8 mouse cellular contexts compared by ENCODE assay signal in the genomic region with DNA sequence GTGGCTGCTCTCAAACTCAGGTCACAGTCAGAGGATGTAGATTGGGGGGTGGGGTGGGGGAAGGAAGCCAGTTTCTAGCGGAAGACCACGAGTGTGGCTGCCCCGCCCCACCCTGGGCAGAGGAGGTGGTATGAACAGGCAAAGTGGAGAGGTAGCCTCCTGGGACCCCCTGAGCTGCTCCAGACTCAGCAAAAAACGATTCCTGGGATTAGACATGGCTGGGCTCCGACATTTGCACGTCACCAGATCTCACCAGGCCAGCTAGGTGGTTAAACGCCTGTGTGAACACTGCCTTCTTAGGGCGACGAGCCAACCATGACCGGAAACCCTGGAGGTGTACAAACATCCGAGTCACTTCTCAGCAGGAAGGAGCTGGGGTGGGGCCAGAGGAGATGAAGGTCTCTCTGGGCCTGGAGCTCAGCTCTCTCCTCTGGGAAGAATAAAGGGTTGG. TPM values are rescaled to one million over a fixed set of nuclear protein-coding genes. Genes with fewer than 3 reads are reported as not detected.
A peak's percentile ranks its signal among the peaks of the same experiment; 100 is the strongest.
DNase-seq lines count a peak whose midpoint lies in the region; ATAC-seq lines count a peak whose summit lies in the region.

No protein-coding gene starts in this region.

- H3K27ac ChIP-seq in brown adipose tissue, adult 24 weeks (replicated peaks; ENCODE audit: low read depth, low read length): peak overlapping the region; percentile 98
- peak overlapping the region; percentile 67 for H3K27ac ChIP-seq in liver, embryonic 12.5 days

- WGBS in liver, embryonic 12.5 days (ENCODE audit: insufficient replicate concordance): 30% methylated on average over 11 of the region's 11 CpGs

- DNase-seq in gastrocnemius, postnatal 25 days: peak; percentile 51
- DNase-seq in gastrocnemius, adult 8-10 months (ENCODE audit: low spot score in 2 of 2): no peak
- peak; percentile 40 to 55 for DNase-seq in spleen, postnatal 14 days (ENCODE audit: low spot score in 2 of 2)
- no peak for DNase-seq in testis, postnatal 14 days (ENCODE audit: low spot score)
- DNase-seq in layer of hippocampus, adult 9-11 months: no peak

- ATAC-seq in hematopoietic stem cell, adult 5-6 weeks (replicated peaks in 1 of 2; ENCODE audit: insufficient read depth in 1 of 2, low FRiP score in 2 of 2, low TSS enrichment in 1 of 2, low read depth in 1 of 2, poor library complexity in 2 of 2, severe bottlenecking in 2 of 2): peak; percentile 80 to 83
- peak; percentile 34; the same call in 1 of the 2 replicates for ATAC-seq in liver, embryonic 12.5 days

- H3K4me2 ChIP-seq in liver, embryonic 12.5 days: peak overlapping the region; percentile 13

- H3K4me3 ChIP-seq in brown adipose tissue, adult 24 weeks (ENCODE audit: insufficient read depth, low read depth, low read length): no peak overlapping the region
- no peak overlapping the region for H3K4me3 ChIP-seq in liver, embryonic 12.5 days

- peaks cover 34% of the 10 kb centered on the region for H3K4me1 ChIP-seq in brown adipose tissue, adult 24 weeks (ENCODE audit: control insufficient read depth, insufficient read depth, insufficient read length, low read length)
- peaks cover 58% of the 10 kb centered on the region for H3K4me1 ChIP-seq in liver, embryonic 12.5 days

- H3K36me3 ChIP-seq in liver, embryonic 12.5 days: peaks cover 26% of the 10 kb centered on the region

- H3K9ac ChIP-seq in liver, embryonic 12.5 days: 0 out of 2 replicates have a peak overlapping the region, but pooled peaks have one; percentile 32

- no peaks in the 10 kb centered on the region for H3K27me3 ChIP-seq in liver, embryonic 12.5 days (replicated peaks)

- H3K9me3 ChIP-seq in liver, embryonic 12.5 days (replicated peaks): no peaks in the 10 kb centered on the region

RNA-seq across cellular contexts. Expression of gene Sfn, which starts 23.7 kb away (rescaled TPM):
- 1 to 10 TPM; 1.1 to 1.2 TPM for total RNA-seq in gastrocnemius, postnatal 25 days (2021)
- 1 to 10 TPM in 1 of 4 experiments, under 1 TPM in 3; 0.51 to 1.3 (median 0.79) TPM for total RNA-seq in gastrocnemius, adult 8-10 months (2022)
- polyA plus RNA-seq in brown adipose tissue, adult 24 weeks (2012; ENCODE audit: insufficient read depth, insufficient read length, missing spikeins): 1.2 and 1.3 TPM in 2 replicates
- 3.4 and 7.9 TPM in 2 replicates for total RNA-seq in hematopoietic stem cell, adult 5-6 weeks (2017)
- 0.21 and 0.81 TPM in 2 replicates for polyA plus RNA-seq in liver, embryonic 12.5 days (2016; fragmentation: Nextera tagmentation; extraction: Ambion mirVana)

RNA-seq across cellular contexts. Expression of gene Zdhhc18, which starts 24.3 kb away (rescaled TPM):
- 10 to 100 TPM; 22.9 to 24.3 TPM for total RNA-seq in gastrocnemius, postnatal 25 days (2021)
- total RNA-seq in gastrocnemius, adult 8-10 months (2022): 10 to 100 TPM; 25.7 to 48.0 (median 33.2) TPM
- 9.4 and 10.6 TPM in 2 replicates for polyA plus RNA-seq in brown adipose tissue, adult 24 weeks (2012; ENCODE audit: insufficient read depth, insufficient read length, missing spikeins)
- 10.0 and 27.3 TPM in 2 replicates for total RNA-seq in hematopoietic stem cell, adult 5-6 weeks (2017)
- polyA plus RNA-seq in liver, embryonic 12.5 days (2016; fragmentation: Nextera tagmentation; extraction: Ambion mirVana): 4.6 and 5.5 TPM in 2 replicates

RNA-seq across cellular contexts. Expression of gene Gpn2, which starts 41.5 kb away (rescaled TPM):
- total RNA-seq in gastrocnemius, postnatal 25 days (2021): 1 to 10 TPM; 4.6 to 4.9 TPM
- total RNA-seq in gastrocnemius, adult 8-10 months (2022): 1 to 10 TPM; 4.8 to 6.8 (median 5.7) TPM
- polyA plus RNA-seq in brown adipose tissue, adult 24 weeks (2012; ENCODE audit: insufficient read depth, insufficient read length, missing spikeins): 8.1 TPM in 2 replicates
- total RNA-seq in hematopoietic stem cell, adult 5-6 weeks (2017): 15.1 and 21.8 TPM in 2 replicates
- polyA plus RNA-seq in liver, embryonic 12.5 days (2016; fragmentation: Nextera tagmentation; extraction: Ambion mirVana): 15.2 and 16.2 TPM in 2 replicates

RNA-seq across cellular contexts. Expression of gene Pigv, which starts 46.8 kb away (rescaled TPM):
- total RNA-seq in gastrocnemius, postnatal 25 days (2021): 1 to 10 TPM; 8.3 to 9.6 TPM
- 10 to 100 TPM; 12.3 to 16.0 (median 12.5) TPM for total RNA-seq in gastrocnemius, adult 8-10 months (2022)
- 4.6 and 5.9 TPM in 2 replicates for polyA plus RNA-seq in brown adipose tissue, adult 24 weeks (2012; ENCODE audit: insufficient read depth, insufficient read length, missing spikeins)
- 8.2 and 13.4 TPM in 2 replicates for total RNA-seq in hematopoietic stem cell, adult 5-6 weeks (2017)
- 7.0 and 10.0 TPM in 2 replicates for polyA plus RNA-seq in liver, embryonic 12.5 days (2016; fragmentation: Nextera tagmentation; extraction: Ambion mirVana)

RNA-seq across cellular contexts. Expression of gene Gpatch3, which starts 51.1 kb away (rescaled TPM):
- total RNA-seq in gastrocnemius, postnatal 25 days (2021): 1 to 10 TPM; 2.1 to 3.6 TPM
- total RNA-seq in gastrocnemius, adult 8-10 months (2022): 1 to 10 TPM; 3.0 to 3.8 (median 3.4) TPM
- 0.96 and 1.5 TPM in 2 replicates for polyA plus RNA-seq in brown adipose tissue, adult 24 weeks (2012; ENCODE audit: insufficient read depth, insufficient read length, missing spikeins)
- total RNA-seq in hematopoietic stem cell, adult 5-6 weeks (2017): 11.9 and 20.9 TPM in 2 replicates
- polyA plus RNA-seq in liver, embryonic 12.5 days (2016; fragmentation: Nextera tagmentation; extraction: Ambion mirVana): 7.8 and 8.9 TPM in 2 replicates

Comparison
In these comparisons a context has a peak if more than half of its experiments do, and no peak if none do; other contexts are left out.
1. DNase-seq: peak in gastrocnemius, postnatal 25 days (single experiment) and spleen, postnatal 14 days (2 of 2); none in gastrocnemius, adult 8-10 months (0 of 2), testis, postnatal 14 days (single experiment) and layer of hippocampus, adult 9-11 months (single experiment).